Mouse (Mus musculus): Measurements from ENCODE around the gene Nrcam. TPM values are rescaled to one million over a fixed set of nuclear protein-coding genes. Genes with fewer than 3 reads are reported as not detected.

Gene Nrcam
- polyA plus RNA-seq, 1 experiment from 2014 or later, result 0.70 TPM

DNA sequence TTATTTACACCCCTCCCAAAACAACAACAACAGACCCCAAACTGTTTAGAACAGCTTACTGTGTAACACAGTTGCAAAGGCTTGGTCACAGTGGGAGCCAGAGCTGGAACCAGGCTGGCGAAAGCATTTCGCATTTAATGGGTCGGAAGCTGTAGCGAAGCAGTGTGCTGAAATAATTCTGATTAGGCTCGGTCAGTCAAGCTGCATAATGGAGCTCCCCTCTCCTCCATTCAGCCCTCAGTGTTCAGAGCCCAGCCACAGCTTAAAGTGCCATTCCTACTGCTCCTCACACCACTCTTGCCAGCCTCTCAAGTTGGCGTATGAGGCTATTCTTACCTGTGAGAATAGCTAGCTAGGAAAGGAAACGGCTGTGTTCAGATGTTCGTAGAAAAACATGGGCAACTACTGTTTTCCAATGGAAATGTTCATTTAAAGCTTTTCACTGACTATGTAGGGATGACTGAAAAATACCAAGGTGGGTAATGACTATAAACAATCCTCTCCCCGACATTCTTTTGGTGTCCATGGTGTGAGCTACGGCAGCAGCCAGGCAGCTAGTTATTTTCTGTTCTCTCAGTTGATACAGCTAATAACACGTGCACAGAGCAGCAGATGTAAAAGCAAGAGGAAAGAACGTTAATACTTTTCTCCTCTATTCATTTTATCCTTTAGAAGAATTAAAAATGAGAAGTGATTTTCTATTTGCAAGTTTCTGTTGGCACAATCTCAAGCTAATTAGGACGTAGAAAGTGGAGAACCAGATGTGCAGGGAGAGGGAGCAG lies 108.6 kb downstream of the Nrcam start:
- Histone ChIP-seq H3K4me3 (ENCODE audit: low read depth, low read length) (no peak overlapping the region), H3K4me2 (no peak overlapping the region), H3K9me3 (ENCODE audit: control insufficient read depth, low read length) (no peaks in the 10 kb centered on the region), H3K36me3 (ENCODE audit: control insufficient read depth, insufficient read depth, low read length) (no peaks in the 10 kb centered on the region), H3K27me3 (replicated peaks; ENCODE audit: control insufficient read depth, insufficient read depth, low read length) (no peaks in the 10 kb centered on the region), H3K9ac (ENCODE audit: low read depth, low read length) (no peak overlapping the region), H3K27ac (ENCODE audit: low read depth, low read length) (no peak overlapping the region), H3K4me1 (replicated peaks; ENCODE audit: control insufficient read depth, insufficient read depth, low read length) (no peaks in the 10 kb centered on the region)
- no peak for DNase-seq (ENCODE audit: low spot score)
- ATAC-seq (replicated peaks; ENCODE audit: low FRiP score), result no peak
- WGBS, result 80% methylated on average over 13 of the region's 13 CpGs

DNA sequence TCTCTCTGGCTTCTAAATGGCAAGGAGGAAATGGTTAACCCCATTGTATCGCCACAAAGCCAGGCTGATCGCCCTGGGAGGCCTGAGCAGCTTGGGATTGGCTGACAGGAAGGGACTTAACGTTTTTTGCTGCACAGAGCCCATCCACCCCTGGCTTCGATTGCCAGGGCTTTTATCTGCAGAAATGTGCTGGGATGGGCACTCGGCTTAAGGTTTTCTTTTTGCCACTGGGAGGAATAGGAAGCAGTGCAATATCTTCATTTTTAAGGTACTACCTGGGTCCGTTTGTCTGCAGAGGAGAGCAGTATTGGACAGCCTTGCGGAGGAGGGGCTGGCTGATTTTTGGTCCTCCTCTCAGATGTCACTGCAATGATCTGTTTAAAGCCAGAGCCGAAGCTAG lies 110.2 kb downstream of the Nrcam start:
- ATAC-seq (replicated peaks; ENCODE audit: low FRiP score) (no peak), DNase-seq (ENCODE audit: low spot score) (no peak)
- Histone ChIP-seq H3K4me3 (ENCODE audit: low read depth, low read length) (no peak overlapping the region), H3K9me3 (ENCODE audit: control insufficient read depth, low read length) (no peaks in the 10 kb centered on the region), H3K27ac (ENCODE audit: low read depth, low read length) (no peak overlapping the region), H3K36me3 (ENCODE audit: control insufficient read depth, insufficient read depth, low read length) (no peaks in the 10 kb centered on the region), H3K4me1 (replicated peaks; ENCODE audit: control insufficient read depth, insufficient read depth, low read length) (no peaks in the 10 kb centered on the region), H3K4me2 (peak overlapping the region; percentile 47), H3K9ac (ENCODE audit: low read depth, low read length) (no peak overlapping the region), H3K27me3 (replicated peaks; ENCODE audit: control insufficient read depth, insufficient read depth, low read length) (no peaks in the 10 kb centered on the region)
- WGBS, result 6% methylated on average over 8 of the region's 8 CpGs

DNA sequence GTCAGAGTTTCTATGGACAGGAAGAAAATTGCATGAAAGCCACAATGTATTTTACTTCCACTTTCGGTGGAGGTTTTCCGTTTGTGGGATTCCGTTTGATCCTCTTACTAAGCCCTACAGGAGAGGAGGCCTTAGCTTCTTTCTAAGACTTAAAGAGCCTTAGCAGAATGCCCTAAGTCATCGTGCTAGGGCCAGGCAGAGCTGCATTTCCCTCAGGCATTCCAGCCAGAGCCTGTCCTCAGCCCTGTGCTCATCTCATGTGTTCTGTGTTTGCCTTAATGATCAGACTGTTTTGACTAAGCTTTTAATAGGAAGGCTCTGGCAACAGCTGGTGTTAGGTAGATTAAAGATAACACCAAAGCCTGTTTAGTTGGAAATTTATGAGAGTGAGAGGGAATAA lies 111.5 kb downstream of the Nrcam start:
- H3K4me1 ChIP-seq (replicated peaks; ENCODE audit: control insufficient read depth, insufficient read depth, low read length), result no peaks in the 10 kb centered on the region
- no peak overlapping the region for H3K9ac ChIP-seq (ENCODE audit: low read depth, low read length)
- 37% methylated on average over 4 of the region's 4 CpGs for WGBS
- H3K36me3 ChIP-seq (ENCODE audit: control insufficient read depth, insufficient read depth, low read length), result no peaks in the 10 kb centered on the region
- no peaks in the 10 kb centered on the region for H3K9me3 ChIP-seq (ENCODE audit: control insufficient read depth, low read length)
- DNase-seq (ENCODE audit: low spot score) (no peak), ATAC-seq (replicated peaks; ENCODE audit: low FRiP score) (no peak)
- H3K27ac ChIP-seq (ENCODE audit: low read depth, low read length), result no peak overlapping the region
- no peaks in the 10 kb centered on the region for H3K27me3 ChIP-seq (replicated peaks; ENCODE audit: control insufficient read depth, insufficient read depth, low read length)
- H3K4me3 ChIP-seq (ENCODE audit: low read depth, low read length), result no peak overlapping the region
- H3K4me2 ChIP-seq, result no peak overlapping the region

DNA sequence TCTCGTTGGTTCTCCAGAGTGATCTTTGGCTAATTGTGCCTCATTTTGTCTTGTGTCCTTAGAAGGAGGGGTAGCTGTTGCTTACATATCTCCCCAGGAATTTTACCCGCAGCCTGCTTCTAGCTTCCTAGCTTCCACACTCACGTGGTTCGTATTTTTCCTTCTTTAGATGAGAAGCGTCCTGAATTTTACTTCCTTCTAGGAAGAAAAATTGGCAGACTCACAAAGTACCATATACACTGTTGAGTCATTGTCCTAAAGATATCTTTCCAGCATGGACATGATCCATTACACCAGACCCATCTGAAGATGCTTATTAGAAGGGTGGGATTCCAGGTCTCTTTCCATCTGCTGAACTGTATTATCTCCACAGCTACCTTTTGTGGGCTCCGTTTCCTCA lies 122.2 kb downstream of the Nrcam start:
- Histone ChIP-seq H3K9me3 (ENCODE audit: control insufficient read depth, low read length) (no peaks in the 10 kb centered on the region), H3K9ac (ENCODE audit: low read depth, low read length) (no peak overlapping the region), H3K4me3 (ENCODE audit: low read depth, low read length) (no peak overlapping the region), H3K4me2 (no peak overlapping the region), H3K36me3 (ENCODE audit: control insufficient read depth, insufficient read depth, low read length) (no peaks in the 10 kb centered on the region), H3K4me1 (replicated peaks; ENCODE audit: control insufficient read depth, insufficient read depth, low read length) (no peaks in the 10 kb centered on the region), H3K27me3 (replicated peaks; ENCODE audit: control insufficient read depth, insufficient read depth, low read length) (no peaks in the 10 kb centered on the region), H3K27ac (ENCODE audit: low read depth, low read length) (no peak overlapping the region)
- no peak for ATAC-seq (replicated peaks; ENCODE audit: low FRiP score)
- WGBS, result 68% methylated on average over 6 of the region's 6 CpGs
- DNase-seq (ENCODE audit: low spot score), result no peak

DNA sequence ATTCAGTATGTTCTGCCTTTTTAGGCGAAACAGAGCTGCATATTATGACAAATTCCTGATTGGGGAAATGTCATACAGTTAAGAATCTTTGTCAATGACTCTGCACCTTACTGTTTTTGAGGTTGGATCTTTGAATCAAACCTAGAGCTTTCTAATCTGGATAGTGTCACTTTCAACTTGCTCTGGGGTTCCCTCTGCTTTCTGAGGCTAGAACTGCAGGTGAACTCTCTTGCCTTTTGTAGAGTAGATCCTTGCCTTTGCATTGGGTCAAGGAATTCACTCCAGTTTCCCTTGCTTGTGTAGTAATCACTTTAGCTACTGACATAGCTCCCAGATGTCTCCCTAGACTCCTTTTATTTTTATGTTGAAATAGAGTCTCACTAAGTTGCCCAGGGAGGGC lies 123.1 kb downstream of the Nrcam start:
- Histone ChIP-seq H3K9me3 (ENCODE audit: control insufficient read depth, low read length) (no peaks in the 10 kb centered on the region), H3K27me3 (replicated peaks; ENCODE audit: control insufficient read depth, insufficient read depth, low read length) (no peaks in the 10 kb centered on the region), H3K27ac (ENCODE audit: low read depth, low read length) (no peak overlapping the region), H3K9ac (ENCODE audit: low read depth, low read length) (no peak overlapping the region), H3K4me2 (no peak overlapping the region), H3K36me3 (ENCODE audit: control insufficient read depth, insufficient read depth, low read length) (no peaks in the 10 kb centered on the region), H3K4me1 (replicated peaks; ENCODE audit: control insufficient read depth, insufficient read depth, low read length) (no peaks in the 10 kb centered on the region), H3K4me3 (ENCODE audit: low read depth, low read length) (no peak overlapping the region)
- WGBS, result 34% methylated on average over 1 of the region's 1 CpGs
- no peak for ATAC-seq (replicated peaks; ENCODE audit: low FRiP score)
- no peak for DNase-seq (ENCODE audit: low spot score)

DNA sequence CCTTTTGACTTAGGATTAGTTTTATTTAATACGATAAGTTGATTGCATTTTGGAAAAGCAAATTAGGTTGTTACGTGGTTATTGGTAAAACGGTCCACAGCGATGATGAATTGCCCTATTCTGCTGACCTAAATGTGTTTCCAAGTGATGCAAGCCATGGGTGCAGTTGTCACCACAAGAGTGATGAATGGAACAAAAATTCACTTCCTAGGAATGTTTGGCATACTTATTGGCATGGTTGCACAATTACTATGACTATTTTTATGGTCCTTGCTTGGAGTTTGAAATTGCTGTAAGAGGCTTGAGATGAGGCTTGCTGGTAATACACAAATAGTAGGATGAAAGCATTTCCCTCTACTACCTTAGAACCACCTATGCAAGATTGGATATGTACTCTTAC lies 125.1 kb downstream of the Nrcam start:
- H3K4me1 ChIP-seq (replicated peaks; ENCODE audit: control insufficient read depth, insufficient read depth, low read length), result no peaks in the 10 kb centered on the region
- no peak overlapping the region for H3K9ac ChIP-seq (ENCODE audit: low read depth, low read length)
- no peak overlapping the region for H3K4me3 ChIP-seq (ENCODE audit: low read depth, low read length)
- ATAC-seq (replicated peaks; ENCODE audit: low FRiP score) (no peak), DNase-seq (ENCODE audit: low spot score) (no peak)
- H3K36me3 ChIP-seq (ENCODE audit: control insufficient read depth, insufficient read depth, low read length), result no peaks in the 10 kb centered on the region
- H3K27me3 ChIP-seq (replicated peaks; ENCODE audit: control insufficient read depth, insufficient read depth, low read length), result no peaks in the 10 kb centered on the region
- no peak overlapping the region for H3K27ac ChIP-seq (ENCODE audit: low read depth, low read length)
- H3K4me2 ChIP-seq, result no peak overlapping the region
- no peaks in the 10 kb centered on the region for H3K9me3 ChIP-seq (ENCODE audit: control insufficient read depth, low read length)
- 90% methylated on average over 4 of the region's 4 CpGs for WGBS

DNA sequence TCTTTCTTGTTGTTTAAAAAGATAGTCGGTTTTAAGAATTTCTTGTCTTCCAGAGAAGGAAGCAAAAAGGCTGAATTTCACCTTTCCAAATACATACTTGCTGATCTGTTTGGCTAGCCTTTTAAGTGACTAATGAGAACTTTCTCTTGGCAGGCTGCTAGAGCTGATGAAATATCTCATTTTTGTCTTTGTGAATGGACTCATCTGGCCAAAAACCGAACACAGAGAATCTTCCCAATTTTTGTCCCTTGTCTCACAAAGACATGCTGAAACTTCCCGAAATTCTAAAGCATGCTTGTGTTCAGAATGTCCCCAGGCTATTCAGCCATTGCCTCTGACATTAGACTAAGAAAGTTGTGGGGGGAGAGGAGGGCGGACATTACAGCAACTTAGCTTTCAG lies 129.3 kb downstream of the Nrcam start:
- Histone ChIP-seq H3K4me1 (replicated peaks; ENCODE audit: control insufficient read depth, insufficient read depth, low read length) (no peaks in the 10 kb centered on the region), H3K36me3 (ENCODE audit: control insufficient read depth, insufficient read depth, low read length) (no peaks in the 10 kb centered on the region), H3K9ac (ENCODE audit: low read depth, low read length) (no peak overlapping the region), H3K27ac (ENCODE audit: low read depth, low read length) (no peak overlapping the region), H3K9me3 (ENCODE audit: control insufficient read depth, low read length) (no peaks in the 10 kb centered on the region), H3K27me3 (replicated peaks; ENCODE audit: control insufficient read depth, insufficient read depth, low read length) (no peaks in the 10 kb centered on the region), H3K4me2 (no peak overlapping the region), H3K4me3 (ENCODE audit: low read depth, low read length) (no peak overlapping the region)
- WGBS, result 71% methylated on average over 4 of the region's 4 CpGs
- DNase-seq (ENCODE audit: low spot score) (no peak), ATAC-seq (replicated peaks; ENCODE audit: low FRiP score) (no peak)

DNA sequence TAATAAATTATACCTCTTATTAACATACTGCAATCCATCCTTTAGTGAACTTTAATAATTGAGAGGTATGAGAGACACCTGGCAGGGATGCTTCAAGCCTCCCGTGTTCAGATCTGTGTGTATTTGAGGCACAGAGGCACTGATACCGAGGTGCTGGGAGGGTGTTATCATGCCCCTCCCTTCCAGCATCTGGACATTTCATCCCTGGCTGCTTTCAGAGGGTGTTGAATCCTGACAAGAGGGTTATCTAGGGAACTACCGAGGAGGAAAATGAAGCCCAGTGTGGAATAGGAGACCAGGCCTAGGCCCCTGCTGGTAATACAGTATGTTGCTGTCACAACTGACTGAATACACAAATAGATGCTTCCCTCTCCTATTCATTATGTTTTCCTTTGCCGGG lies 133.8 kb downstream of the Nrcam start:
- H3K9me3 ChIP-seq (ENCODE audit: control insufficient read depth, low read length), result no peaks in the 10 kb centered on the region
- no peak overlapping the region for H3K4me2 ChIP-seq
- H3K36me3 ChIP-seq (ENCODE audit: control insufficient read depth, insufficient read depth, low read length), result no peaks in the 10 kb centered on the region
- no peak for DNase-seq (ENCODE audit: low spot score)
- WGBS, result 55% methylated on average over 4 of the region's 4 CpGs
- H3K4me1 ChIP-seq (replicated peaks; ENCODE audit: control insufficient read depth, insufficient read depth, low read length), result no peaks in the 10 kb centered on the region
- H3K9ac ChIP-seq (ENCODE audit: low read depth, low read length), result no peak overlapping the region
- H3K27ac ChIP-seq (ENCODE audit: low read depth, low read length), result no peak overlapping the region
- no peak overlapping the region for H3K4me3 ChIP-seq (ENCODE audit: low read depth, low read length)
- ATAC-seq (replicated peaks; ENCODE audit: low FRiP score), result no peak
- H3K27me3 ChIP-seq (replicated peaks; ENCODE audit: control insufficient read depth, insufficient read depth, low read length), result no peaks in the 10 kb centered on the region

DNA sequence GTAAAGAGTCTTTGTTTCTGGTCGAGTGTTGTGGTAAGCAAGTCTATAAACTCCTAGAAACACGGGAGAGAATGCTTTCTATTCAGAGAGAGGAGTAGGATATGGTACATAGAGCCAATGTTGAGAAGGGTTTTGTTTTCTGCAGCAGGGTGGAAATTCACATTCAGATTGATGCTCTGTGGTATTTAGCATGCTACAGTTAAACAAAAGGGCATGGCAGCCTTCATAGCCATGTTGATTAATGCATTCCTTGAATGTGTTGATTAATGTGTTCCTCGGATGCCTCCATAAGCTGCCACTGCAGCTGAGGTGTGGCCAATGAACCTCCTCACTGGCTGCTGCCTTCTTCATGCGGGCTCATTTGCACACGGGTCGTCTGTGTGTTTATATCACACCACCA lies 134.3 kb downstream of the Nrcam start:
- no peaks in the 10 kb centered on the region for H3K9me3 ChIP-seq (ENCODE audit: control insufficient read depth, low read length)
- 70% methylated on average over 6 of the region's 6 CpGs for WGBS
- H3K4me3 ChIP-seq (ENCODE audit: low read depth, low read length), result no peak overlapping the region
- H3K4me2 ChIP-seq, result no peak overlapping the region
- H3K27ac ChIP-seq (ENCODE audit: low read depth, low read length), result no peak overlapping the region
- ATAC-seq (replicated peaks; ENCODE audit: low FRiP score) (no peak), DNase-seq (ENCODE audit: low spot score) (no peak)
- no peak overlapping the region for H3K9ac ChIP-seq (ENCODE audit: low read depth, low read length)
- H3K4me1 ChIP-seq (replicated peaks; ENCODE audit: control insufficient read depth, insufficient read depth, low read length), result no peaks in the 10 kb centered on the region
- no peaks in the 10 kb centered on the region for H3K27me3 ChIP-seq (replicated peaks; ENCODE audit: control insufficient read depth, insufficient read depth, low read length)
- H3K36me3 ChIP-seq (ENCODE audit: control insufficient read depth, insufficient read depth, low read length), result no peaks in the 10 kb centered on the region
